Mouse (Mus musculus) CH12.LX (cell line): ENCODE measurements around the gene Ehd2. TPM values are rescaled to one million over a fixed set of nuclear protein-coding genes. Genes with fewer than 3 reads are reported as not detected.

Source experiments
- DNase-seq: peaks from one replicate; pipeline ENCODE4 v3.0.0-alpha.2; 2013; ENCODE audit errors: extremely low read depth
- H3K27ac ChIP-seq: 2 replicates; pipeline ENCODE4 v1.5.1; 2012; ENCODE audit warnings: low read depth, mild to moderate bottlenecking, control low read depth, moderate library complexity; ENCODE audit not compliant: insufficient read depth
- H3K27me3 ChIP-seq: replicated peaks from 2 replicates; pipeline ENCODE3; 2012; ENCODE audit warnings: inconsistent platforms
- H3K36me3 ChIP-seq, 2 experiments: replicated peaks in 1 of 2; 2 replicates each; pipeline versions ENCODE3 to v1.6.1; 2012; ENCODE audit warnings: inconsistent platforms in 1 of 2, low read length in 1 of 2, mild to moderate bottlenecking in 1 of 2, mixed read lengths in 1 of 2, moderate library complexity in 1 of 2; ENCODE audit not compliant: control insufficient read depth in 1 of 2, insufficient read depth in 1 of 2
- H3K4me1 ChIP-seq, 2 experiments: 2 replicates each; pipeline ENCODE4 v1.6.1; 2012; ENCODE audit warnings: inconsistent platforms in 1 of 2, moderate library complexity in 1 of 2; ENCODE audit not compliant: insufficient read depth in 2 of 2, control insufficient read depth in 1 of 2
- H3K4me2 ChIP-seq: 2 replicates; pipeline ENCODE4 v1.6.1; 2012; ENCODE audit warnings: low read depth, mild to moderate bottlenecking, control low read depth; ENCODE audit not compliant: poor library complexity, insufficient read depth, severe bottlenecking
- H3K4me3 ChIP-seq, 3 experiments: fragments of 150-350 bp in 1 of 3; sonication (generic) in 1 of 3; replicated peaks in 1 of 3; 2 replicates each; pipeline versions ENCODE3 to v1.5.1; 2011 to 2012; ENCODE audit warnings: low read depth in 2 of 3, low read length in 2 of 3, mild to moderate bottlenecking in 2 of 3, moderate library complexity in 2 of 3, control low read depth in 1 of 3, improper control_type of control experiment in 1 of 3, inconsistent platforms in 1 of 3, mixed read lengths in 1 of 3; ENCODE audit not compliant: poor library complexity in 1 of 3
- H3K79me2 ChIP-seq: replicated peaks from 2 replicates; pipeline ENCODE4 v1.6.1; 2012; ENCODE audit warnings: mild to moderate bottlenecking, moderate library complexity; ENCODE audit not compliant: control insufficient read depth, poor library complexity, insufficient read depth, severe bottlenecking; ENCODE audit errors: extremely low read depth
- H3K9ac ChIP-seq: 2 replicates; pipeline ENCODE4 v1.6.1; 2012; ENCODE audit warnings: low read depth, mild to moderate bottlenecking, control low read depth, moderate library complexity; ENCODE audit not compliant: insufficient read depth
- H3K9me3 ChIP-seq: replicated peaks from 2 replicates; pipeline ENCODE3; 2012; ENCODE audit warnings: low read length, inconsistent platforms, mixed read lengths
- BHLHE40 ChIP-seq: IDR thresholded peaks from 2 replicates; pipeline ENCODE4 v1.6.1; 2011; ENCODE audit warnings: mild to moderate bottlenecking, low read depth, low read length, improper control_type of control experiment
- CHD1 ChIP-seq: IDR thresholded peaks from 2 replicates; pipeline ENCODE4 v1.6.1; 2012; ENCODE audit warnings: low read depth, low read length, improper control_type of control experiment, inconsistent platforms
- CHD2 ChIP-seq: IDR thresholded peaks from 2 replicates; pipeline ENCODE4 v1.6.1; 2011; ENCODE audit warnings: low read length, improper control_type of control experiment
- ELF1 ChIP-seq: IDR thresholded peaks from 2 replicates; pipeline ENCODE4 v1.6.1; 2014; ENCODE audit warnings: low read depth, mild to moderate bottlenecking, inconsistent platforms, low read length, improper control_type of control experiment
- EP300 ChIP-seq: IDR thresholded peaks from 2 replicates; pipeline ENCODE4 v1.6.1; 2011; ENCODE audit warnings: low read length, improper control_type of control experiment
- ETS1 ChIP-seq: conservative IDR thresholded peaks from 2 replicates; pipeline ENCODE4 v1.6.1; 2012; ENCODE audit warnings: low read depth, mild to moderate bottlenecking, inconsistent platforms, low read length, improper control_type of control experiment, moderate library complexity
- IRF4 ChIP-seq: IDR thresholded peaks from 2 replicates; pipeline ENCODE4 v1.6.1; 2014; ENCODE audit warnings: low read depth, mild to moderate bottlenecking, inconsistent platforms, low read length, improper control_type of control experiment
- JUND ChIP-seq: conservative IDR thresholded peaks from 2 replicates; pipeline ENCODE4 v1.6.1; 2011; ENCODE audit warnings: low read depth, low read length, improper control_type of control experiment
- KAT2A ChIP-seq: IDR thresholded peaks from 2 replicates; pipeline ENCODE4 v1.6.1; 2012; ENCODE audit warnings: low read length, improper control_type of control experiment, inconsistent platforms; ENCODE audit not compliant: insufficient replicate concordance
- MAFK ChIP-seq: IDR thresholded peaks from 2 replicates; pipeline ENCODE4 v1.6.1; 2011; ENCODE audit warnings: low read length, improper control_type of control experiment; ENCODE audit not compliant: insufficient replicate concordance
- MAX ChIP-seq: IDR thresholded peaks from 2 replicates; pipeline ENCODE4 v1.6.1; 2011; ENCODE audit warnings: low read length, improper control_type of control experiment
- MAZ ChIP-seq: IDR thresholded peaks from 2 replicates; pipeline ENCODE4 v1.6.1; 2012; ENCODE audit warnings: low read depth, mild to moderate bottlenecking, inconsistent platforms, low read length, improper control_type of control experiment, moderate library complexity
- MEF2A ChIP-seq: IDR thresholded peaks from 2 replicates; pipeline ENCODE4 v1.6.1; 2014; ENCODE audit warnings: low read depth, mild to moderate bottlenecking, inconsistent platforms, low read length, improper control_type of control experiment, borderline replicate concordance
- MXI1 ChIP-seq: IDR thresholded peaks from 2 replicates; pipeline ENCODE4 v1.6.1; 2011; ENCODE audit warnings: mild to moderate bottlenecking, low read depth, low read length, improper control_type of control experiment
- NELFE ChIP-seq: IDR thresholded peaks from 2 replicates; pipeline ENCODE4 v1.6.1; 2011; ENCODE audit warnings: low read depth, low read length, improper control_type of control experiment
- NRF1 ChIP-seq: IDR thresholded peaks from 2 replicates; pipeline ENCODE4 v1.6.1; 2014; ENCODE audit warnings: low read depth, mild to moderate bottlenecking, inconsistent platforms, low read length, improper control_type of control experiment, moderate library complexity
- PAX5 ChIP-seq: IDR thresholded peaks from 2 replicates; pipeline ENCODE4 v1.6.1; 2012; ENCODE audit warnings: low read length, inconsistent platforms, mixed read lengths
- RAD21 ChIP-seq: IDR thresholded peaks from 2 replicates; pipeline ENCODE4 v1.6.1; 2011; ENCODE audit warnings: low read depth, mild to moderate bottlenecking, low read length, improper control_type of control experiment, moderate library complexity
- SIN3A ChIP-seq: IDR thresholded peaks from 2 replicates; pipeline ENCODE4 v1.6.1; 2012; ENCODE audit warnings: low read length, improper control_type of control experiment, inconsistent platforms
- USF1 ChIP-seq: IDR thresholded peaks from 2 replicates; pipeline ENCODE4 v1.6.1; 2014; ENCODE audit warnings: low read depth, mild to moderate bottlenecking, inconsistent platforms, low read length, improper control_type of control experiment
- USF2 ChIP-seq: conservative IDR thresholded peaks from 2 replicates; pipeline ENCODE4 v1.6.1; 2011; ENCODE audit warnings: low read depth, low read length, improper control_type of control experiment
- ZMIZ1 ChIP-seq: IDR thresholded peaks from 2 replicates; pipeline ENCODE4 v1.6.1; 2012; ENCODE audit warnings: low read depth, mild to moderate bottlenecking, inconsistent platforms, low read length, improper control_type of control experiment
- dilution Hi-C: fragments of 300-500 bp; cut with MboI; formaldehyde crosslinking; loops from 2 replicates; pipeline ENCODE4 v1.14.3; 2020; ENCODE audit warnings: low sequenced_read_pairs; ENCODE audit not compliant: extremely low pct_unique_long_range_greater_than_20kb, extremely low pct_ligation_motif_present
- in situ Hi-C: fragments of 300-500 bp; cut with MboI; formaldehyde crosslinking; loops from 3 replicates; pipeline ENCODE4 v1.14.3; 2019; ENCODE audit warnings: low sequenced_read_pairs, low pct_ligation_motif_present, low pct_unique_long_range_greater_than_20kb, mixed read lengths
- polyA plus RNA-seq: library from polyadenylated mRNA; unstranded; fragments of >175 nt; gene quantifications from 2 replicates; pipeline ENCODE4 v1.2.1, GENCODE M21; 2012; ENCODE audit warnings: low read depth; ENCODE audit not compliant: insufficient read length
- total RNA-seq, 2 experiments: library from RNA; depleted of rRNA; stranded (reverse); fragments of 300-350 nt in 1 of 2; fragments of >200 nt in 1 of 2; gene quantifications; 2 replicates each; pipeline ENCODE4 v1.2.3; 2012 to 2014

Gene Ehd2
- total and polyA plus RNA-seq, 3 experiments, result 1.2 to 7.0 (median 5.2) TPM

GRCm38 (mm10) chr7:15921796-15922195 lies 45.6 kb downstream of the Ehd2 start:
- peak overlapping the region; percentile 81 to 84 (median 81) for H3K4me3 ChIP-seq
- dilution Hi-C loops, result no loop called here
- H3K27ac ChIP-seq, result peak overlapping the region; percentile 69
- H3K79me2 ChIP-seq, result peaks cover 22% of the 10 kb centered on the region
- peak overlapping the region; percentile 86; the same call in 1 of the 2 replicates for H3K4me2 ChIP-seq
- in situ Hi-C loops, result no loop called here
- no peaks in the 10 kb centered on the region for H3K9me3 ChIP-seq
- peak overlapping the region; percentile 88 for H3K9ac ChIP-seq
- H3K4me1 ChIP-seq, result peaks cover 16 to 26% of the 10 kb centered on the region in 2 experiments
- peaks cover 11% of the 10 kb centered on the region for H3K27me3 ChIP-seq
- peak; percentile 90 for DNase-seq
- peaks cover 30 to 37% of the 10 kb centered on the region in 2 experiments for H3K36me3 ChIP-seq
- TF ChIP-seq PAX5, result no peak
- TF ChIP-seq MAFK, result no peak
- 0 out of 2 replicates have a peak, but pooled peaks have one; percentile 48 for TF ChIP-seq KAT2A
- peak; percentile 93 for TF ChIP-seq USF1
- peak; percentile 86 for TF ChIP-seq ETS1
- peak; percentile 96 for TF ChIP-seq MAX
- no peak for TF ChIP-seq NELFE
- no peak for TF ChIP-seq NRF1
- TF ChIP-seq BHLHE40, result peak; percentile 96
- peak; percentile 93 for TF ChIP-seq MXI1
- peak; percentile 94 for TF ChIP-seq IRF4
- no peak for TF ChIP-seq CHD1
- peak; percentile 86 for TF ChIP-seq CHD2
- no peak; the same call in 1 of the 2 replicates for TF ChIP-seq JUND
- TF ChIP-seq ZMIZ1, result no peak
- peak; percentile 93 for TF ChIP-seq USF2
- TF ChIP-seq RAD21, result no peak
- TF ChIP-seq SIN3A, result peak; percentile 89
- peak; percentile 4; the same call in 1 of the 2 replicates for TF ChIP-seq ELF1
- TF ChIP-seq MAZ, result peak; percentile 90
- peak; percentile 53; the same call in 1 of the 2 replicates for TF ChIP-seq MEF2A
- peak; percentile 68 for TF ChIP-seq EP300
